Mouse (Mus musculus): ENCODE results near the gene Stmn1.

DNA sequence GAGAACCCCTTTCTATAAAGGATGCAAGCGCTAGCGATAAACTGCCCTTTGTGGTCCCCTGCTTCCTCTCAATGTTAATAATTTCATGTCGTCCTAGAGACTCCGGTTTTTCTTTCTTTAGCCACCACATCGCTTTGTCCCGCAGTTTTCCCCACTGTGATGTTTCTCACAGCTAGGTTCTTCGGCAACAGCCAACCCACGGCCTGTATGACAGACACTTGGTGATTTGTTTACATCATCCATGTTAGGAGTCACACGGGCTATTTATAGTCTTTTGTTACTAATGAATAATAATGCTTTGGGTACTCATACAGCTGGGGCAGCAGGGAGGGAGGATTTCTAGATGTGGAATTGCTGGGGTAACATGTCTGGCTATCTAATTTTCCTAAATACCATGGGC lies 16.6 kb upstream of the Stmn1 start:
- TF ChIP-seq CTCF (IDR thresholded peaks at IDR 0.05; ENCODE audit: control insufficient read depth, insufficient read depth, insufficient replicate concordance, low read depth, low read length), result no peak
- no peak for TF ChIP-seq POLR2A (IDR thresholded peaks at IDR 0.05; ENCODE audit: control insufficient read depth, low read depth, low read length)
